5 mouse cellular contexts compared by ENCODE assay signal in the genomic region with DNA sequence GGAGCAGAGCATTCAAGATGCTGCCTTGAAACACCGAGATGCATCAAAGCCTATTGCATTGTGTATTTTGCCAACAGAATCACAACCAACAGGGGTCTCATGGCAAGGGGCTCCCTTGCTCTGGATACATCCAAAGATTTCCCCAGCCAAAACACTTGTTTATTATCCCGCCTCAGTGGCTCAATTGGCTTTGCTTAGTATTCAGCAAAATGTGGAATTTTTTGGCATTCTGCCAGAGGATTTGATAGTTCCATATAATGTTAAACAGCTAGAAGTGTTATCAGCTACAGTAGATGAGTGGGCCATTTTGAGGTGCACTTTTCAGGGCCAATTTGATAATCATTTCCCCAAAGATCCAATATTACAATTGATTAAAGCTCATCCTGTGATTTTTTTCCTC.
DNase-seq lines count a peak whose midpoint lies in the region; ATAC-seq and TF ChIP-seq lines count a peak whose summit lies in the region.
"Not testable (repeated sequence)": the region's sequence is repeated elsewhere in the genome, so short reads cannot be mapped to it uniquely, and the experiment has no call there.

No protein-coding gene starts in this region.

- not testable (repeated sequence) for ATAC-seq in forebrain, postnatal 0 days; lung, embryonic 14.5 days (ENCODE audit: insufficient read depth); midbrain, postnatal 0 days (ENCODE audit: low FRiP score)

- TF ChIP-seq POLR2A in brain, embryonic 14.5 days (IDR thresholded peaks at IDR 0.05; ENCODE audit: borderline replicate concordance, extremely low read depth, insufficient read depth, insufficient read length, poor library complexity, severe bottlenecking) = not testable (repeated sequence)

- not testable (repeated sequence) for H3K27me3 ChIP-seq in forebrain, postnatal 0 days (ENCODE audit: insufficient read depth, low read length); lung, embryonic 14.5 days (ENCODE audit: insufficient read depth, low read length); midbrain, postnatal 0 days (ENCODE audit: insufficient read depth, low read length)

- H3K4me2 ChIP-seq in forebrain, postnatal 0 days (ENCODE audit: low read depth); lung, embryonic 14.5 days; midbrain, postnatal 0 days (ENCODE audit: low read depth, low read length, poor library complexity, severe bottlenecking): not testable (repeated sequence)

- peak; percentile 31 for DNase-seq in brain, embryonic 14.5 days (ENCODE audit: low read depth)
- peak; percentile 10 to 37 for DNase-seq in cerebellum, postnatal 14 days
- DNase-seq in forebrain, postnatal 0 days = peak; percentile 18
- peak; percentile 56 for DNase-seq in lung, embryonic 14.5 days
- peak; percentile 24 for DNase-seq in midbrain, postnatal 0 days (ENCODE audit: low spot score)

- 51% methylated on average over 2 of the region's 2 CpGs for WGBS in forebrain, postnatal 0 days
- WGBS in lung, embryonic 14.5 days = 80% methylated on average over 2 of the region's 2 CpGs
- 82% methylated on average over 2 of the region's 2 CpGs for WGBS in midbrain, postnatal 0 days

- TF ChIP-seq CTCF in brain, embryonic 14.5 days (IDR thresholded peaks at IDR 0.05; ENCODE audit: borderline replicate concordance, extremely low read depth, insufficient read depth, insufficient read length); forebrain, postnatal 0 days (IDR thresholded peaks at IDR 0.05; ENCODE audit: low read depth); lung, embryonic 14.5 days (IDR thresholded peaks at IDR 0.05; ENCODE audit: low read depth); midbrain, postnatal 0 days (IDR thresholded peaks at IDR 0.05): not testable (repeated sequence)

- H3K36me3 ChIP-seq in forebrain, postnatal 0 days (ENCODE audit: insufficient read depth); lung, embryonic 14.5 days (ENCODE audit: insufficient read depth); midbrain, postnatal 0 days (ENCODE audit: insufficient read depth, low read length): not testable (repeated sequence)

- H3K9ac ChIP-seq in forebrain, postnatal 0 days; lung, embryonic 14.5 days; midbrain, postnatal 0 days (replicated peaks; ENCODE audit: low read length, poor library complexity, severe bottlenecking): not testable (repeated sequence)

- not testable (repeated sequence) for H3K9me3 ChIP-seq in forebrain, postnatal 0 days (ENCODE audit: low read length); lung, embryonic 14.5 days (ENCODE audit: low read depth, low read length); midbrain, postnatal 0 days (ENCODE audit: low read length)

- H3K4me1 ChIP-seq in forebrain, postnatal 0 days (ENCODE audit: insufficient read depth); lung, embryonic 14.5 days (ENCODE audit: insufficient read depth); midbrain, postnatal 0 days (ENCODE audit: insufficient read depth, low read length): not testable (repeated sequence)

- H3K27ac ChIP-seq in forebrain, postnatal 0 days (ENCODE audit: low read depth, low read length); lung, embryonic 14.5 days (ENCODE audit: low read depth); midbrain, postnatal 0 days (ENCODE audit: low read depth, low read length): not testable (repeated sequence)

- not testable (repeated sequence) for H3K4me3 ChIP-seq in forebrain, postnatal 0 days (ENCODE audit: low read depth, low read length); lung, embryonic 14.5 days (ENCODE audit: low read depth, low read length); midbrain, postnatal 0 days (ENCODE audit: low read depth, low read length)
